Mouse (Mus musculus) left cerebral cortex, adult 18-20 months (tissue): ENCODE measurements around the gene Atp4b. TPM values are rescaled to one million over a fixed set of nuclear protein-coding genes. Genes with fewer than 3 reads are reported as not detected.
"Not testable (repeated sequence)": the region's sequence is repeated elsewhere in the genome, so short reads cannot be mapped to it uniquely, and the experiment has no call there.

Source experiments
- DNase-seq, 2 experiments: peaks; one replicate each; pipeline ENCODE4 v3.0.0; 2021 to 2022; ENCODE audit warnings: low spot score in 2 of 2, mixed read lengths in 1 of 2
- total RNA-seq, 2 experiments: library from RNA; stranded (reverse); gene quantifications; 2 replicates each; pipeline ENCODE4 v1.2.3; 2021

Gene Atp4b
- total RNA-seq, 2 experiments from 2014 or later = not detected

- no peak for DNase-seq
Observed at GRCm38 (mm10) chr8:13382999-13383398, 13.6 kb downstream of the Atp4b start.

GRCm38 (mm10) chr8:13382536-13382935 lies 14.1 kb downstream of the Atp4b start:
- no peak for DNase-seq

GRCm38 (mm10) chr8:13381630-13382029 lies 15.0 kb downstream of the Atp4b start:
- no peak for DNase-seq

GRCm38 (mm10) chr8:13373151-13373662 lies 23.4 kb downstream of the Atp4b start:
- no peak for DNase-seq

- no peak for DNase-seq
Observed at GRCm38 (mm10) chr8:13361865-13362264, 34.8 kb downstream of the Atp4b start.

- DNase-seq = no peak
Observed at GRCm38 (mm10) chr8:13360213-13360612, 36.4 kb downstream of the Atp4b start.

GRCm38 (mm10) chr8:13356681-13357080 lies 39.9 kb downstream of the Atp4b start:
- DNase-seq = no peak

- DNase-seq = no peak
Observed at GRCm38 (mm10) chr8:13356221-13356620, 40.4 kb downstream of the Atp4b start.

- no peak for DNase-seq
Observed at GRCm38 (mm10) chr8:13353883-13354282, 42.7 kb downstream of the Atp4b start.

- no peak for DNase-seq
Observed at GRCm38 (mm10) chr8:13353155-13353833, 43.3 kb downstream of the Atp4b start.

GRCm38 (mm10) chr8:13352601-13353000 lies 44.0 kb downstream of the Atp4b start:
- no peak for DNase-seq

GRCm38 (mm10) chr8:13351593-13351992 lies 45.0 kb downstream of the Atp4b start:
- DNase-seq = no peak

- no peak for DNase-seq
Observed at GRCm38 (mm10) chr8:13350052-13350451, 46.6 kb downstream of the Atp4b start.

GRCm38 (mm10) chr8:13343134-13343533 lies 53.5 kb downstream of the Atp4b start:
- DNase-seq = no peak

GRCm38 (mm10) chr8:13342340-13342739 lies 54.3 kb downstream of the Atp4b start:
- no peak for DNase-seq

- DNase-seq = no peak
Observed at GRCm38 (mm10) chr8:13340650-13341049, 56.0 kb downstream of the Atp4b start.

GRCm38 (mm10) chr8:13339646-13339990 lies 57.0 kb downstream of the Atp4b start:
- no peak for DNase-seq

- peak in 1 of 2 experiments; percentile 26 for DNase-seq
Observed at GRCm38 (mm10) chr8:13338901-13339645, 57.6 kb downstream of the Atp4b start.

GRCm38 (mm10) chr8:13338255-13338860 lies 58.3 kb downstream of the Atp4b start, which contains the start of gene Tfdp1:
Tfdp1 (plus strand) TSS chr8:13338751.
- DNase-seq = peak; percentile 69 to 88

- no peak for DNase-seq
Observed at GRCm38 (mm10) chr8:13337678-13338077, 58.9 kb downstream of the Atp4b start.

GRCm38 (mm10) chr8:13337245-13337644 lies 59.4 kb downstream of the Atp4b start:
- DNase-seq = not testable (repeated sequence)
